Mouse (Mus musculus): ENCODE results near the gene Foxe1.
A peak's percentile ranks its signal among the peaks of the same experiment; 100 is the strongest.

Foxe1 gene

GRCm38 (mm10) chr4:46348897-46349296 is 5.5 kb downstream of the Foxe1 start:
- no peak for DNase-seq

GRCm38 (mm10) chr4:46349530-46349929 is 6.1 kb downstream of the Foxe1 start:
- DNase-seq: no peak

DNA sequence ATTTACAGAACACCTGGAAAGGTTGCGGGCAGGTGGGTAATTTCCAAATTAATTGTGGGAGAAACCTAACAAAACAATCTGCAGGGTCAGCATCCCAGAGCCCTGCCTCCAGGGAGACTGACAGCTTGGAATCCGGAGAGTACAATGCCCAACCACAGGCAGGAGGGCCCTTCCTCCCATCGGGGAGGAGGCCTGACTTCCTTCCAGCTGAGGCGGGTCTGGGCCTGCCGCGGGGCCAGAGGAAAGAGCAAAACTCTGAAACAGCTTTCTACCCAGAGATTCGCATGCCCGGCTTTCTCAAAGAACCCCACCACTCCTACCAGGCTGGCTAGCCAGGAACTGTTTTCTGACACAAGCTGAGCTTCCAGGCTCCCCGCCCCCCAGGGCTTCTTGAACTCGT is 9.6 kb downstream of the Foxe1 start:
- no peak for DNase-seq

- no peak for DNase-seq
Observed at GRCm38 (mm10) chr4:46356351-46357133, 13.1 kb downstream of the Foxe1 start.

DNA sequence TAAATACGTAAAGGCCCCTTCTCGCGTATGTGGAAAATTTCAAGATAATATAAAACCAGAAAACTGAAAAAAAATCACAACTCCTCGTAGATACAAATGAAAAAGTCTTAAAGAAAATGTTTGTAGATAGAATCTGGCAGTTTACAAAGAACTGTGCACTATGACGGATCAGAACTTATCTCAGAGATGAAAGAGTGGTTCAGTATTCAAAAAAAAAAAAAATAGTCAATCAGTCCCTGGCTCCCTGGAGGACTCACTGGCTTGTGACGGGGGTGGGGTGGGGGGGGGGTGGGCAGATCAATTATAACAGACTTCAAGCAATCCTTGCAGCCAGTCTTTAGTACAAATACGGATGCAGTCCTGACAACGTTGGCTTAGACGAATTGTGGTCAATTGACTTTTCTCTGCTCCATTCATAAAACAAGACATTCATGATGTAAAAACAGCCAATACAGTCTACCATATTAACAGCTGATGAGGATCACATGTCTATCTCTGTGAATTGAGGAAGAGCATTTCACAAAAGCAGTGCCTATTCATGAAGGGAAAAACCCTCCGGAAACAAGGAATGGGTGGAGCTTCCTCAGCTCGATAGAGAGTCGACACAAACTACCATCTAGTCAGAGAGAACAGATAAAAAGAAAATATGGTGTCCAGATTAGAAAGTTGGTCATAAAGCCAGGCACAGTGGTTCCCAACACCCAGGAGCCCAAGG is 16.3 kb downstream of the Foxe1 start:
- no peak for DNase-seq

- DNase-seq: peak; percentile 74
Observed at GRCm38 (mm10) chr4:46361258-46361657, 17.8 kb downstream of the Foxe1 start.

GRCm38 (mm10) chr4:46364360-46364759 is 21.0 kb downstream of the Foxe1 start:
- no peak for DNase-seq

DNA sequence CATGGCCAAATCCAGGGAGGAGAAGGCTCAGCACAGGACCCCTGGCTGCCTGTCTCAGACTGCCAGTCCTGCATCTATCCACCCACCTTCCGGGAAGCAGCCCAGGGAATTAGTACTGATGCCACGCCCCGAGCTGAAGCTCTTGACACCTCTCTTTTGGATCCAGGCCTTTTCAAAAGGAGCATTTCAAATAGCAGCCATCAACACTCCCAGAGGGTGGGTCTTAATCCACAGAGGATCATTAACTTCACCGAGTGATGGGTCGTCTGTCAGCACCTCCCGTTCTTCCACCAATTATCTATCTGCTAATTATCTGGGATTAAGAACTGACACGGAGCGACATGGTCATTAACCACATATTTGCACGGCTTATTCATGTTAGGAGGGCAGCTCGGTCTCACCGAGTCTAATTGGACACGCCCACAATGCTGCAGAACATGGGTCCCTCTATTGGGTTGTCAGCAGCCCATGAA is 24.1 kb downstream of the Foxe1 start:
- no peak for DNase-seq

- no peak for DNase-seq
Observed at GRCm38 (mm10) chr4:46369070-46369469, 25.7 kb downstream of the Foxe1 start.

DNA sequence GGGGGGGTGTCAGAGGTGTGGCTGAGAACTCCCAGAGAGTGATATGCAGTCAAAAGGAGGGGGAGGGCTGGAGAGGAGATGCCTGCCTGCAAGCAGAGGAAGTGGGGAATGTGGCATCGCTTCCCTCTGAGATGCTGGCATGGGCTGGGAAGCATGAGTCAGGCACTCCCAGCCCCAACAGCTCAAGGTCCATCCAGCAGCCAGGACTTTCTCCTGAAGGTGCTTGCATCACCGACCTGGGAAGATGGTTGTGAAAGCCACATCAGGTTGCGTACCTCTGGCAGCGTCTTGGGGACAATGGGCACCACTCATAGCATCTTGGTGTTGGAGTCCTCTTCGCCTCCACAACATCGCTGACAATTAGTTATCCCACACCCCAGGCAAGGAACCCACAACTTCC is 27.0 kb downstream of the Foxe1 start:
- DNase-seq: no peak

- DNase-seq: peak; percentile 26
Observed at GRCm38 (mm10) chr4:46371030-46371429, 27.6 kb downstream of the Foxe1 start.

- no peak for DNase-seq
Observed at GRCm38 (mm10) chr4:46374455-46374854, 31.0 kb downstream of the Foxe1 start.

- DNase-seq: peak; percentile 80
Observed at GRCm38 (mm10) chr4:46374869-46375368, 31.5 kb downstream of the Foxe1 start.

DNA sequence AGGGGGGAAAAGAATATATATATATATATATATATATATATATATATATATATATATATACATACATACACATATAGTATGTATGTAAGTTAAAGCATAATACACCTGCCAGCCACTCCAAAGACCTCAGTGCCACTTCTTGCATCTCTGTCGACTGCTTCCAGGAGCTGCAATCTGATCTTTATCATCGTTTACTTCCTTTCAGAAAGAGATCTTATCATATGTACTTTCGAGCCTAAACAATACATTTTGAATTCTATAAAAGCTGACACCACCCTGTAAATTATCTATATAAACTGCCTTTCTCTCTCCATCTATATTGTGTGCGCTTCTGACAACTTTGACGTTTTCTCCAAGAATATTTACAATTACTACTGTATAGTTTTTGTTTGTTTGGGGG is 45.1 kb downstream of the Foxe1 start:
- DNase-seq: no peak

DNA sequence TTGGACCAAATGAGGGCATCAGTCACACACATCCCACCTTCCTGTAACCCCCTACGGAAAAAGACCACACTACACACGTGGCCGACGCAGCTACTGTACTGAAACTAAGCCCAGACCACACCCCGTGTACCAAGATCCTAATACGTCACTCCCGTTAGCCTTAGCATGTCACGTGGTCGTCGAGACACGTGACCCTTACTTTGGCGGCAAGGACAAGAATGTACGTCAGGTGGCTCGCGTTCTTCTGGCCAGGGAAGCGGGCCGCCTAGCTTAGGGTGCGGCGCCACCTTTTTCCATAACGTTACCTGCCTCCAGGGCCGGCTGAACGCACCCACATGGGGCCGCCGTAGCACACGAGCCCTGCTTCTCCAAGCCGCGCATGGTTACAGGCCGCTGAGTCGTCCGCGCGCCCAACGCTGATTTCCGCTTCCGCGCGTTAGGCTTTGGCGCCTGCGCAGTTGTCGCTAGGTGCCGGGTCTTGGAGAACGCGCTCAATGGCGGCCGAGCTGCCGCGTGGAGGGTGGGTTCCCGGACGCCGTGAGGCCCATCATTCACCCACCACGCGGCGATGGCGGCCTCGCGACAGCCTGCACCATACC is 45.7 kb downstream of the Foxe1 start, which contains the start of gene Trmo:
TSS of gene Trmo (minus strand) at position 425 of the 599 bp plus-strand sequence.
- DNase-seq: peak; percentile 95

- no peak for DNase-seq
Observed at GRCm38 (mm10) chr4:46389612-46390341, 46.4 kb downstream of the Foxe1 start.

DNA sequence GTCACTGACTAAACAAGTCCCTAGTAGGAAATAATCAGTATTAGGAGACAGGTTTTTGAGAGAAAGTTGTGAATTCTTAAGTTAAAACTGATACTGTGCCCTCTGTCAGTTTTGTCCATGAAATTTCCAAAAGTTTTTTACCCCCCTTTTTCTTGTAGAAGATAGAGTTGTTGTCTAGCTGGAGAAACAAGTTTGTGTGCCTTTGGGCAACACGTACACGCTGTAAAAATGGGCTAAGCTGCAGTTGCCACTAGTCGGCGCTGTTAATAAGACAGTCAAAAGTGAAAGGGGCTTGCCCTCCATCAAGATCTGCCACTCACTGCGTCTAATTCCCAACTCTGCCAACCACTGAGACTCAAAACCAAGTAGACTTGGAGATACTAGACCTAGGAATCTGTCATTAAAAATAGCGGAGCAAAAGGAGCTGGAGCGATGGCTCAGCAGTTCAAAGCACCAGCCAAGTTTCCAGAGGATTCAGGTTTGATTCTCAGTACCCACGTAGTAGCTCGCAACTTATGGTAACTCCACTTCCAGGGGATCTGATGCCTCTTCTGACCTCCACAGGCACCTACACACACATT is 47.1 kb downstream of the Foxe1 start:
- peak; percentile 33 for DNase-seq

GRCm38 (mm10) chr4:46394388-46394787 is 51.0 kb downstream of the Foxe1 start:
- DNase-seq: no peak

GRCm38 (mm10) chr4:46395736-46396135 is 52.3 kb downstream of the Foxe1 start:
- DNase-seq: no peak
